Mouse (Mus musculus) embryonic facial prominence, embryonic 11.5 days (tissue): ENCODE data around the gene Apcs. TPM values are rescaled to one million over a fixed set of nuclear protein-coding genes. Genes with fewer than 3 reads are reported as not detected.

ENCODE experiments used
- ATAC-seq: fragments of 200-750 bp; cut with Nextera tagmentation; replicated peaks from 2 replicates; pipeline ENCODE4 v1.8.0; 2017; ENCODE audit warnings: low read depth; ENCODE audit not compliant: insufficient number of reproducible peaks, low FRiP score, low TSS enrichment
- DNase-seq: peaks from one replicate; pipeline ENCODE4 v3.0.0-alpha.2; 2015; ENCODE audit warnings: low spot score
- H3K27ac ChIP-seq: fragments of 300-500 bp; sonication (generic); replicated peaks from 2 replicates; pipeline ENCODE4 v1.5.1; 2014; ENCODE audit warnings: mild to moderate bottlenecking, low read depth, low read length, control low read depth
- H3K27me3 ChIP-seq: fragments of 300-500 bp; sonication (generic); 2 replicates; pipeline ENCODE4 v1.6.1; 2014; ENCODE audit warnings: mild to moderate bottlenecking, low read length, moderate library complexity, mixed read lengths; ENCODE audit not compliant: control insufficient read depth, insufficient read depth
- H3K36me3 ChIP-seq: fragments of 300-500 bp; sonication (generic); replicated peaks from 2 replicates; pipeline ENCODE4 v1.6.1; 2014; ENCODE audit warnings: low read depth, mild to moderate bottlenecking, low read length, moderate library complexity, mixed read lengths; ENCODE audit not compliant: control insufficient read depth, insufficient read depth
- H3K4me1 ChIP-seq: fragments of 300-500 bp; sonication (generic); 2 replicates; pipeline ENCODE4 v1.6.1; 2014; ENCODE audit warnings: low read length, mixed read lengths; ENCODE audit not compliant: control insufficient read depth, insufficient read depth
- H3K4me2 ChIP-seq: fragments of 300-500 bp; sonication (generic); 2 replicates; pipeline ENCODE4 v1.6.1; 2014; ENCODE audit warnings: low read depth, mild to moderate bottlenecking, control low read depth, low read length, moderate library complexity
- H3K4me3 ChIP-seq: fragments of 300-500 bp; sonication (generic); 2 replicates; pipeline ENCODE4 v1.5.1; 2014; ENCODE audit warnings: low read depth, low read length, control low read depth
- H3K9ac ChIP-seq: fragments of 300-500 bp; sonication (generic); replicated peaks from 2 replicates; pipeline ENCODE4 v1.6.1; 2014; ENCODE audit warnings: mild to moderate bottlenecking, control low read depth, low read length
- H3K9me3 ChIP-seq: fragments of 300-500 bp; sonication (generic); replicated peaks from 2 replicates; pipeline ENCODE4 v1.6.1; 2016; ENCODE audit warnings: mild to moderate bottlenecking, low read length, inconsistent platforms, mixed read lengths; ENCODE audit not compliant: control insufficient read depth
- WGBS: fragments of 180-500 bp; shearing (Covaris S2); extraction: QIAGEN DNeasy Blood & Tissue Kit; methylation state at CpG from one replicate; pipeline ENCODE4 v1.1.7; 2014; 5-methylcytosine and 5-hydroxymethylcytosine counted together
- polyA plus RNA-seq: library from polyadenylated mRNA; unstranded; fragments of >200 nt; fragmentation: Nextera tagmentation; extraction: Ambion mirVana; gene quantifications from 2 replicates; pipeline ENCODE4 v1.2.1, GENCODE M21; 2014

Apcs gene
- not detected in 2 replicates for polyA plus RNA-seq

DNA sequence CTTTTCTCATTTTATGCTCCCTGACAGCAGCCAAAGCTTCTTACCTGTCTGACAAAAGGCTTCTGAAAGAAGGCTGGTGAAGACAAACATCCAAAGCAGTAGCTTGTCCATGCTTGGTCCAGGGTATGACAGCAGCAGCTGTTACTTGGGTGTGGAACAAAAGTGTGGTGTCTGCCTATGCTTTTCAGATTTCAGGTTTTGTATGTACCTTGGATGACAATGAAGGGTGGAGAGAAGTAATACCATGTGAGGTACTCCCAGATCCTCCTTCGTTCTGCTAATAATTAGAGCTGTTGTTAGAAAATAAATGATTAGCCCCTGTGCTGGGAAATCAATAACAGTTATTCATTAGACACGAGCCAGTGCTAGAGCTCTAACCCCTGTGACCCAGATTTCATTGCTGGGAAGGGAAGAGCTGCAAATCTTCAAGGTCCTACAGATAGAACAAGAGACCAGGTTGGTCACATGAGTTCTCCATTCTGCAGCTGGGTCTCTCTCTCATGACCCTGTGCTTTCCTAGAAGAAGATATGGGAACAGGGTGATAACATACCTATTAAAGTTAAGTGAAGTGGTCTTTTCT is at the start of gene Apcs:
Gene Apcs (minus strand): TSS at position 265 of the 581 bp plus-strand sequence.
- ATAC-seq: no peak
- no peak within 1 kb of the TSS for H3K4me3 ChIP-seq
- no peaks in the 10 kb centered on the region for H3K4me1 ChIP-seq
- H3K36me3 ChIP-seq: no peaks in the 10 kb centered on the region
- WGBS: 64% methylated on average over 2 of the region's 2 CpGs
- no peak for DNase-seq
- no peaks in the 10 kb centered on the region for H3K27me3 ChIP-seq
- H3K9me3 ChIP-seq: no peaks in the 10 kb centered on the region
- no peak within 1 kb of the TSS for H3K4me2 ChIP-seq
- no peak within 1 kb of the TSS for H3K27ac ChIP-seq
- H3K9ac ChIP-seq: no peak within 1 kb of the TSS

DNA sequence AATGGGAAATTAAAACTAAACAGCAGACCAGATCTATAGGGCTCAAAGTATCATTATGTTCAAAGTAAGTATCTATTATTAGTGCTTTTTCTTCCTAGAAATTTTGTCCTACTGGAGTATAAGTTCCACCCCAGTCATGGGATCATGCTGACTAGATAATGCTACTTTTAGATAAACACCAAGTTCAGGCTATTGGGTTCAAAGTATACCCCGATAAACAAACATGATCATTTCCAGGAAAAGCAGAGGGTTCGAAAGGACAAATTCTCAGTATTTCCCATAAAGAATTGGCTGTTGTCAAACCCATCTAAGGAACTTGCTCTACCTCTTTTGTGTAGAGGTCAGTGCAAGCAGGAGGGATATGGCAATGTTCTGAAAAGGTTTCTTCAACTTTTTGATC is 37.4 kb upstream of the Apcs start:
- 85% methylated on average over 2 of the region's 2 CpGs for WGBS
- ATAC-seq: no peak

DNA sequence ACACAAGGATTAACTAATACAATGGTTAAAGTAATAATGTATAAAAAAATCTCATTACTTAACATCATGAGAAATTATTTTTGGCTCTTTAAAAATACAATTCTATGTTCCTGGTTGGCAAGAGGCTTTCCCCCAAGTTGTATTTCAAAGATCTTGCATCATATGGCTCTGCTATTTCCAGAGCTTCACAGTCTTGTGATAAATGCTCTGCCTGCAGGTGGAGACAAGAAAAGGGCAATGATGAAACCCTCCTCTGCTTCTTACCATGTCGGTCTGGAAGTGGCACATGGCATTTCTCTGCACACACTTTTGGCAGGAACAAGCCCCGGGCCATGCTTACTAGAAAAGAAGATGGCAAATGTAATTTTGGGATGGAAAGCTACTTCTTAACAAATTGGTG is 23.6 kb upstream of the Apcs start:
- DNase-seq: no peak
- Histone ChIP-seq H3K9me3 (no peaks in the 10 kb centered on the region), H3K4me1 (no peaks in the 10 kb centered on the region), H3K9ac (no peak overlapping the region), H3K27ac (no peak overlapping the region), H3K36me3 (no peaks in the 10 kb centered on the region), H3K4me3 (no peak overlapping the region), H3K27me3 (no peaks in the 10 kb centered on the region), H3K4me2 (no peak overlapping the region)
- ATAC-seq: no peak
- 80% methylated on average over 2 of the region's 2 CpGs for WGBS

More for the DNA sequence above, 37.4 kb upstream of the Apcs start:
- H3K9me3 ChIP-seq: no peaks in the 10 kb centered on the region
- DNase-seq: no peak
- H3K36me3 ChIP-seq: no peaks in the 10 kb centered on the region
- H3K27me3 ChIP-seq: no peaks in the 10 kb centered on the region
- no peak overlapping the region for H3K27ac ChIP-seq
- H3K9ac ChIP-seq: no peak overlapping the region
- H3K4me3 ChIP-seq: no peak overlapping the region
- no peak overlapping the region for H3K4me2 ChIP-seq
- no peaks in the 10 kb centered on the region for H3K4me1 ChIP-seq

GRCm38 (mm10) chr1:172917115-172917514 is 22.3 kb upstream of the Apcs start:
- Histone ChIP-seq H3K4me1 (no peaks in the 10 kb centered on the region), H3K27me3 (no peaks in the 10 kb centered on the region), H3K4me2 (no peak overlapping the region), H3K9ac (no peak overlapping the region), H3K36me3 (no peaks in the 10 kb centered on the region), H3K27ac (no peak overlapping the region), H3K4me3 (no peak overlapping the region), H3K9me3 (no peaks in the 10 kb centered on the region)
- WGBS: 88% methylated on average over 1 of the region's 1 CpGs
- DNase-seq (no peak), ATAC-seq (no peak)

GRCm38 (mm10) chr1:172903313-172903712 is 8.5 kb upstream of the Apcs start:
- H3K9ac ChIP-seq: no peak overlapping the region
- no peaks in the 10 kb centered on the region for H3K36me3 ChIP-seq
- DNase-seq (no peak), ATAC-seq (no peak)
- H3K4me1 ChIP-seq: no peaks in the 10 kb centered on the region
- H3K9me3 ChIP-seq: no peaks in the 10 kb centered on the region
- no peak overlapping the region for H3K4me3 ChIP-seq
- H3K27me3 ChIP-seq: no peaks in the 10 kb centered on the region
- no peak overlapping the region for H3K4me2 ChIP-seq
- no peak overlapping the region for H3K27ac ChIP-seq

DNA sequence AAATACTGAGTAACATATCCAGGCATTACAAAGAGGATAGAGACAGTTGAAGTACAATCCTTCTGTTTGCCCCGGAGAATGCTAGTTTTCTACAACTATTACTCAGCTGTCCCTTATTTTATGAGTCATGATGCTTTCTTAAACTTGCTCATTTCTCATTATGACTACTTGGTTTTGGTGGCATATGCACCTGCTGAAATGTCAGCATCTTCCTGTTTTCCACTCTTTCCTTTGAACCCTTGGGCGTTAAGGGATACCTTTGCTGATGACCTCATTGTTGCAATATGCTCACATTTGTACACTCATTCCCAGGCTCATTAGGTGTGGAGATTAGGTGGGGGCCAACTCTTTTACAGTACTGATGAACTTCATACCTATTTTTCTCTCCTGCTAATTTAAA is 594 bp upstream of the Apcs start:
- H3K4me1 ChIP-seq: no peaks in the 10 kb centered on the region
- no peak overlapping the region for H3K4me3 ChIP-seq
- H3K4me2 ChIP-seq: no peak overlapping the region
- no peak overlapping the region for H3K9ac ChIP-seq
- H3K27ac ChIP-seq: no peak overlapping the region
- H3K9me3 ChIP-seq: no peaks in the 10 kb centered on the region
- ATAC-seq: no peak
- WGBS: 86% methylated on average over 2 of the region's 2 CpGs
- DNase-seq: no peak
- H3K27me3 ChIP-seq: no peaks in the 10 kb centered on the region
- no peaks in the 10 kb centered on the region for H3K36me3 ChIP-seq

GRCm38 (mm10) chr1:172876675-172877074 is 18.2 kb downstream of the Apcs start:
- H3K27me3 ChIP-seq: no peaks in the 10 kb centered on the region
- ATAC-seq: no peak
- no peak overlapping the region for H3K4me2 ChIP-seq

GRCm38 (mm10) chr1:172875265-172875664 is 19.6 kb downstream of the Apcs start:
- H3K36me3 ChIP-seq: no peaks in the 10 kb centered on the region
- no peaks in the 10 kb centered on the region for H3K27me3 ChIP-seq
- no peak overlapping the region for H3K4me2 ChIP-seq
- H3K4me3 ChIP-seq: no peak overlapping the region
- no peak overlapping the region for H3K9ac ChIP-seq
- H3K9me3 ChIP-seq: no peaks in the 10 kb centered on the region
- DNase-seq (no peak), ATAC-seq (no peak)
- H3K27ac ChIP-seq: no peak overlapping the region
- no peaks in the 10 kb centered on the region for H3K4me1 ChIP-seq
- 82% methylated on average over 4 of the region's 4 CpGs for WGBS

More at GRCm38 (mm10) chr1:172876675-172877074, 18.2 kb downstream of the Apcs start:
- Histone ChIP-seq H3K36me3 (no peaks in the 10 kb centered on the region), H3K9me3 (no peaks in the 10 kb centered on the region), H3K4me3 (no peak overlapping the region), H3K4me1 (no peaks in the 10 kb centered on the region), H3K27ac (no peak overlapping the region), H3K9ac (no peak overlapping the region)
- 80% methylated on average over 1 of the region's 1 CpGs for WGBS
- DNase-seq: no peak
